Mouse (Mus musculus): ENCODE results near the gene Tenm2.

Gene Tenm2

GRCm38 (mm10) chr11:36911406-36911805 lies 324.4 kb downstream of the Tenm2 start:
- in situ Hi-C loops (cut with MboI; ENCODE audit: low sequenced_read_pairs) = no loop called here

DNA sequence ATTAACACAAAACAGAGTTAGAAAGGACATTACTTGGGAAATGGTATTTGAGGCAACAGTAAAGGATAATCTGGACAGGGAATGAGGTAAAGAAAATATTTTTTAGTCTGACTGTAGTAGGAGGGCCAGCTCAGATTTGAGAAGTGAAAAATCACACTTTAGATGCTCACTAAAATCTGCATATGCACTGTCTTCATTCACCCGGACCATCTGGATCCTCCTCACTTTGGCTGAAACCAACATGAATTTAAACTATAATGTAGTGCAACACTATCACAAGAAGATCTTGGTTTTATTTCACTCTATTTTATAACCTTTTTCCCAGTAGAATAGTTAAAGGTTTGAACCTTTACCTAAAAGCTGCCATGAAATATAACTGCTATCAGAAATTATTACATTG lies 326.7 kb downstream of the Tenm2 start:
- in situ Hi-C loops (cut with MboI; ENCODE audit: low sequenced_read_pairs) = no loop called here

DNA sequence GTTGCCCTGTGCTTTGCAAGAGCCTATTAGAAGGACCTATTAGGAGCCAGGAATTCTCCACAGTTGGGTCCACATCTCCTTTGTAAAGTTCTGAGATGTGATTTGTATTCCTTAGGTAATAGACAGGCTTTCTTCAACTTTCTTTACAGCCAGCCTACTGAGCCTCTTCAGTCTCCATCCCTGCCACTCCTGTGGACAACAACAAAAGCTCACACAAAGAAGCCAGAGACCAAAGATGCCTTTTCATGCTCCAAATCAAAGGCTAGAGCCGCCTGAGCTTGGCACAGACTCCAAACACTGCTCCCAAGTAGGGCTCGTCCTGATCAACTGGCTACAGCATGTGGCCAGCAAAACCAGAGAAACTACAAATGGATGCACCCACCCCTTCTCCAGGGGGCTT lies 333.5 kb downstream of the Tenm2 start:
- in situ Hi-C loops (cut with MboI; ENCODE audit: low sequenced_read_pairs) = no loop called here

GRCm38 (mm10) chr11:36893061-36893460 lies 342.7 kb downstream of the Tenm2 start:
- in situ Hi-C loops (cut with MboI; ENCODE audit: low sequenced_read_pairs) = no loop called here

GRCm38 (mm10) chr11:36891106-36891505 lies 344.7 kb downstream of the Tenm2 start:
- in situ Hi-C loops (cut with MboI; ENCODE audit: low sequenced_read_pairs) = no loop called here

- in situ Hi-C loops (cut with MboI; ENCODE audit: low sequenced_read_pairs) = no loop called here
These were observed 348.3 kb downstream of the Tenm2 start for GRCm38 (mm10) chr11:36887490-36887889.

GRCm38 (mm10) chr11:36886147-36886546 lies 349.6 kb downstream of the Tenm2 start:
- in situ Hi-C loops (cut with MboI; ENCODE audit: low sequenced_read_pairs) = no loop called here

DNA sequence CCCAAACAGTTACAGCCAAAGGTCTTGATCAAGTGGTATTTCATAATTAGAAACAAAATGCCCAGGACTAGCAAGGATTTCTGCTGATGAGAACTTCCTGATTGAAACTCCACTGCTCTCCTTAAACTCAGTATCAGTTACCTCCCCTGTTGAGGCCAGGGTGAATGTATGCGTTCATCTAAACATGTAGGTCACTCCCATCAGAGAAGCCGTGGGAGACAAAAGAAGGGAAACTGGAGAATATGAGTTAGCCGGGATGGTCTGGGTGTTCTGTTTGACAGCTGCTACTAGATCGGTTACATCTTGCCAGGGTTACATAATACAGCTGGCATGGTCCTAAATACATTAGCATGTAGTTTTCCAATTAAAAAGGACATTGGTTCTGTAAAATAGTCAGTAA lies 362.8 kb downstream of the Tenm2 start:
- in situ Hi-C loops (cut with MboI; ENCODE audit: low sequenced_read_pairs) = no loop called here

- in situ Hi-C loops (cut with MboI; ENCODE audit: low sequenced_read_pairs) = no loop called here
These were observed 365.2 kb downstream of the Tenm2 start for GRCm38 (mm10) chr11:36870548-36870947.

- in situ Hi-C loops (cut with MboI; ENCODE audit: low sequenced_read_pairs) = no loop called here
These were observed 384.1 kb downstream of the Tenm2 start for GRCm38 (mm10) chr11:36851690-36852089.

GRCm38 (mm10) chr11:36847451-36847850 lies 388.3 kb downstream of the Tenm2 start:
- in situ Hi-C loops (cut with MboI; ENCODE audit: low sequenced_read_pairs) = no loop called here

GRCm38 (mm10) chr11:36832855-36833254 lies 402.9 kb downstream of the Tenm2 start:
- in situ Hi-C loops (cut with MboI; ENCODE audit: low sequenced_read_pairs) = no loop called here

- in situ Hi-C loops (cut with MboI; ENCODE audit: low sequenced_read_pairs) = no loop called here
These were observed 404.3 kb downstream of the Tenm2 start for GRCm38 (mm10) chr11:36831511-36831910.

- in situ Hi-C loops (cut with MboI; ENCODE audit: low sequenced_read_pairs) = no loop called here
These were observed 411.1 kb downstream of the Tenm2 start for GRCm38 (mm10) chr11:36824666-36825065.

DNA sequence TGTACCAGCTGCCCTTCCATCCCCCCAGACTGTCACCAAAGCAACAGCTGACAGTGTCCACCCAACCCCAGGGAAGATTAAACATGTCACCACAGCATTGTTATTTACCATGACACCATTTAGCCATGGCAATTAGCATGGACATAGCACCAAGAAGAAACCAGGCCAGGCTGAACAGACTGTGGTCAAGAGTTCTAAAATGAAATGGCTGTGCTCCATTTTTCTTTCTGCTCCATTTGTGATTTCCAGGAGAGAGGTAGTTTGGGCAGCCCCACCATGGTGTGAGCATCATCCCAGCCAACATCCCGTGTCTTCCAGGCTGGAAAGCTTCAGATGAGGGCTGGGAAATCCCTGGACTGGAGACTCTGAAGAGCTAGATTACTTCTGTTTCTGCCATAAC lies 431.1 kb downstream of the Tenm2 start:
- in situ Hi-C loops (cut with MboI; ENCODE audit: low sequenced_read_pairs) = no loop called here

- in situ Hi-C loops (cut with MboI; ENCODE audit: low sequenced_read_pairs) = no loop called here
These were observed 433.5 kb downstream of the Tenm2 start for GRCm38 (mm10) chr11:36802208-36802631.

- in situ Hi-C loops (cut with MboI; ENCODE audit: low sequenced_read_pairs) = no loop called here
These were observed 434.1 kb downstream of the Tenm2 start for GRCm38 (mm10) chr11:36801683-36802082.

DNA sequence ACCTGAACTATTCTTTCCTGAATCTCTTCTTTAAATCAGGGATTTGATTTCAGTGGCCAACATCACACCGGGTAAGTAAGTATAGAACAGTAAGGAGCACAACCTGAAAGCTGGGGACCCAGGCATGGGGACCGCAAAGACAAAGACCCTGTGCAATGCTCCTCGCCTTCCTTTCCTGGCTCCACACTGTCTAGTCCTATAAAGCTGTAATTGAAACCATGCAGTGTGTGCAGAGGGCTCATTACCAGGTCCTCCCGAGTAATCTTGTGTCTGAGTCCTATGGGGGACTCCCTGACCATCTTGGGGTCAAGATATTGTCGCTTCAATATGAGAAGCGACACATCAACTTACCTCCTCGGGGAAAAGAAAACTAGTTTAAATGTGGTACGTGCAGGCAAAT lies 436.4 kb downstream of the Tenm2 start:
- in situ Hi-C loops (cut with MboI; ENCODE audit: low sequenced_read_pairs) = no loop called here

- in situ Hi-C loops (cut with MboI; ENCODE audit: low sequenced_read_pairs) = no loop called here
These were observed 477.8 kb downstream of the Tenm2 start for GRCm38 (mm10) chr11:36758009-36758408.

GRCm38 (mm10) chr11:36746286-36746685 lies 489.5 kb downstream of the Tenm2 start:
- in situ Hi-C loops (cut with MboI; ENCODE audit: low sequenced_read_pairs) = no loop called here

GRCm38 (mm10) chr11:36727800-36728199 lies 508.0 kb downstream of the Tenm2 start:
- in situ Hi-C loops (cut with MboI; ENCODE audit: low sequenced_read_pairs) = no loop called here

DNA sequence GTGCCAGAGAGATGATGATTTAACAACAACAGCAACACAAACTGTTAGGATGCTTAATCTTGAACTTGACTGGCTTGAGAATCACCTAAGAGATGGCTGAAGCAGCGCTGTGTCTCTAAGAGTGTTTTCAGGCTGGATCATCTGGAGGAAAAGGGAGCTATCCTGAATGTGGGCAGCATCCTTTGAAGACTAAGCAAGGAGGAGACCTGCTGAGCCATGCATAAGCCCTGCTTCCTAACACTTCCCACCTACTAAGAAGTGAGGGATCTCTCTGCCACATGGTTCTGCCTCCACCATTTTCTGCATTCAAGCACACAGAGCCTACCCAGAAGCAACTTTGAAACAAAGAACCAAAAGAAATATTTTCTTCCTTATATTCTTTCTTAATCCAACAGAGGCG lies 532.9 kb downstream of the Tenm2 start:
- in situ Hi-C loops (cut with MboI; ENCODE audit: low sequenced_read_pairs) = no loop called here

- in situ Hi-C loops (cut with MboI; ENCODE audit: low sequenced_read_pairs) = no loop called here
These were observed 534.8 kb downstream of the Tenm2 start for GRCm38 (mm10) chr11:36700951-36701350.

DNA sequence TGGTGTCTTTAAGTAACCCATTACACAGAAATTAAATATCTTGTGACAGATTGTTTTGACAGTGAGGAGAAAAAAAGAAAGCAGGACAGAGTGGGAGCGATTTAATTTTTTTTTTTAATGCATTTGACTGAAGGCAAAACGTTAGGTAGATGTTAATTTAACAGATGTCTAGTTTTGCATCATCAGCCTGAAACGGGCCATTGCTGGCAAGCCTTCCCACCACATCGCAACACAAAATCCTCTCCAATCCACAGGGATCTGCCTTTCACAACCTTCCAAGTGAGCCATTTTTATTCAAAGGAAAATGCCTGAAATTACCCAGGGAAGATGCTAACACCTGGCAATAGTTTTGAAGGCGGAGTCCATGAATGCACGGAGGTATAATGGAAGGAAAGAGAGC lies 535.6 kb downstream of the Tenm2 start:
- in situ Hi-C loops (cut with MboI; ENCODE audit: low sequenced_read_pairs) = no loop called here

Data from CH12F3 (cell line).